Mouse (Mus musculus): ENCODE data around the gene Mrps21.
"Not testable (repeated sequence)": the region's sequence is repeated elsewhere in the genome, so short reads cannot be mapped to it uniquely, and the experiment has no call there.

Mrps21 gene

DNA sequence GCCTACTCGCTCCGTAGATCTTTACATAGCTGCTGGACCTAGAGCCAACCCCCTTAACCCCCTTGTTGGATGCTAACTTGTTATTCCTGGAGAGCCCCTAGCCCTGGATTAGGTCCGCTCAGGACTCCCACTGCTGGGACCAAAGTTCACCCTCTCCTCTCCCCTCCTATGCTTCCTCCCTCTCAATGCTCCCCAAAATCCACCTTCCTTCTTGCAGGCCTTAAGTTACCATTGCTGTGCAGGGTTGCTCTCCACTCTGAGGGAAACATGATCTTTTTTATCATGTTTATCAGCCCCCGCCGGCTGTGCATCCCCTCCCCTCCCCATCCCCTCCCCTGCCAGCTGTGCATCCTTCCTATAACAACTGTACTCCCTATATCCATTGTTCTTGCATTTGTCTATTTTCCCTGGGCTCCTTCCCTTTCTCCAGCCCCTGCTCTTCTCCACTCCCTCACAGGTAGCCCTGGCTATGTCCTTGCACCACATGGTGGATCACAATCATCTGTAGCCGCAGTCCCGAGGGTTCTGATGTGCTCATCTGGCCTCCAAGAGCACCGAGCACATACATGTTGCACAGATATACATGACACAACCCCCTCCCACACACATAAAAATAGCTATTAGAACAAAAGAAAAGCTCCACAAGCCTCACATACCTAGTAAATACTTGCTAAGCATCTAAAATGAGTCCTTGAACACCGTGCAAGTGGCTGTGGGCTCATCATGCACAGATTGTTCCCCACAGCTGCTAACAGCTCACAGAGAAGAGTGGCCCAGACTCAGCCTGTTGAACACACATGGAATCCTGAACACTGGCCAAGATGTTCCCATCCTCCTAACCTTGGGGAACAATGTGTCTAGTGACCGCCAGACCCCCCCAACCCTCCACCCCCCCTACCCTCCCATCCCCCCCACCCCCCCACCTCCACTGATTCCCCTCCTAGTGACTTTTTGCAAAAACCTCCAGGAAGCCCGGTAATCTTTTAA is 21.0 kb upstream of the Mrps21 start:
- DNase-seq (ENCODE audit: low read depth, low spot score) = peak; percentile 76

DNA sequence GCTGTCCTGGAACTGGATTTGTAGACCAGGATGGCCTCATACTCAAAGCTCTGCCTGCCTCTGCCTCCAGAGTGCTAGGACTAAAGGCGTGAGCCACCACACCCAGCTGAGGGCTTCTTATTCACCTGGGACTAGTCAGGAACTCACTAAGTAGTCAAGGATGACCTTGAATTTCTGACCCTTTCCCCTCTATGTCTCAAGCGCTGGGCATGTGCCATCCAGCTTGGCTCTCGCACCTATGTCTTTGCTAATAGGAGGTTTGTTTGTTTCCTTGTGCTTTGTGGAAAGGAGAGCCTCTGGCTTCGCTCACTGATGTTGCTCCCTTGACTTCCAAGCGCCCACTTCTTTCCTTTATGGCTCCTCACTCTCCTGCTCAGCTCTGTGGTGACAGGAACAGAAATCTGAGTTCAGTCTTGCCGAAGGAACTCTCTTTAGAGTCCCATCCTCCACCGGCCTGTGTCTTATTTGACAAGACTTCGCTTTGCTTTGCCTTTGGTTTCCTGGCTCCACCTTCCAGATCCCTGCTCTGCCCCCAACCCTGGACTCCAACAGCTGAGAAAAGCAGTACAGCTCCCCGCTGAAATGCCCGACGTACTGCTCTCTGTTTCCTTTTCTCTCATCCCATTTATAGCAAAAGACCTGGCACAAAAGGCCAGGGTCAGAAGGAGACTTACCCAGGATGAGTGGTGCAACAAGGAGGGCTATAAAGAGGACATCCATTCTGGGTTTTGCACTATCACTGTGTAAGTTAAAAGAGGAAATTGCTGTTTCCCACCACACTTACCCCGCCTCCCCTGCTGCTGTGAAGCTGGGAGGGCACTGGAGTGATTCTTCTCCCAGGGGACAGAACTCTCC is 20.1 kb upstream of the Mrps21 start, which contains the start of gene BC028528:
BC028528 (minus strand) TSS at position 795 of the 855 bp plus-strand sequence.
- peak; percentile 71 for DNase-seq (ENCODE audit: low read depth, low spot score)

DNA sequence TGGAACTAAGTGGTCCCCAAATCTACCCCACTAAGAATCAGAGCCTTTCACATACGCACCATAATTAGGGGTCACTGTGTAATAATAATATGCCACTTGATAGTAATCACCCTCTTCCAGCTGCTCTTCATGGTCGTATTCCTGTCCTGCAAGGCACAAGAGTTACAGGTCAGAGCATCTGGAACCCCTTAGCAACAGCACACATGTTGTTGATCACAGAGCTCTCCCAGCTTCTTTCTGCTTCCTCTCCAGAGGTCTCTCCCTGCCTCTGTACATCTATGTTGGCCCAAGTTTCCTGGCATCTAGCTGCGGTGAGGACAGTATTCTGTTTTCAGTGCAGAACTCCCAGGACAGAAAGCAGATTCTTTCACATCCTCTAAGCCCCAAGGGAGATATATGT is 18.3 kb upstream of the Mrps21 start:
- DNase-seq (ENCODE audit: low read depth, low spot score) = no peak

DNA sequence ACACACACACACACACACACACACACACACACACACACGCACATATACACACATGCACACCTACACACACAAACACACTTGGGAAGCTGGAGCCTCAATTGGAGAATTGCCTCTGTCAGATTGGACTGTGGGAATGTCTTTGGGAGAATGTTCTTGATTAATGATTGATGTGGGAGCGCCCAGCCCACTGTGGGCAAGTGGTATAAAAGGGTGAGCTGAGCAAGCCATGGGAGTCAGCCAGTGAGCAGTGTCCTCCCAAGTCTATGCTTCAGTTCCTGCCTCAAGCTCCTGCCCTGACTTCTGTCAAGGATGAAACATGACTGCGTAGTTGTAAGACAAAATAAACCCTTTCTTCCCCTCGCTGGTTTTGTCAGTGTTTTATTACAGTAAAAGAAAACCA is 16.3 kb upstream of the Mrps21 start:
- no peak for DNase-seq (ENCODE audit: low read depth, low spot score)

DNA sequence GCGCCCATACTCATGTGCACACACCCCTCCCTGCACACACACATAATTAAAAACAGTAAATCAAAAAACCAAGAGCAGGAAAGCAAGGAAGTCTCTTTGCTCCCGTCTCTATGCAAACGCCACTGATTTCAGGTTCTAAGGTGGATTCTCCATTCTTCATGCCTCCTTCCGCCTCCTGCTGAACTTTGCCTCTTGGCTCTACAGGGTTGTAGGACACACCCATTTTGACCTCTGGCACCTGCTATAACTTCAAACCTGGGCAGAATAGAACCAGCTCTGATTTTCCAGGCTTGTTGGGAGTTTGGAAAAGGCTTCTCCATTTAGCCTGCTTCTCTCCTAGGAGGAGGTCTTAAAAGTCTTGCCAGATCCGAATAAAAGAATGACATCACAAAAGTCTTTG is 13.1 kb upstream of the Mrps21 start:
- no peak for DNase-seq (ENCODE audit: low read depth, low spot score)

DNA sequence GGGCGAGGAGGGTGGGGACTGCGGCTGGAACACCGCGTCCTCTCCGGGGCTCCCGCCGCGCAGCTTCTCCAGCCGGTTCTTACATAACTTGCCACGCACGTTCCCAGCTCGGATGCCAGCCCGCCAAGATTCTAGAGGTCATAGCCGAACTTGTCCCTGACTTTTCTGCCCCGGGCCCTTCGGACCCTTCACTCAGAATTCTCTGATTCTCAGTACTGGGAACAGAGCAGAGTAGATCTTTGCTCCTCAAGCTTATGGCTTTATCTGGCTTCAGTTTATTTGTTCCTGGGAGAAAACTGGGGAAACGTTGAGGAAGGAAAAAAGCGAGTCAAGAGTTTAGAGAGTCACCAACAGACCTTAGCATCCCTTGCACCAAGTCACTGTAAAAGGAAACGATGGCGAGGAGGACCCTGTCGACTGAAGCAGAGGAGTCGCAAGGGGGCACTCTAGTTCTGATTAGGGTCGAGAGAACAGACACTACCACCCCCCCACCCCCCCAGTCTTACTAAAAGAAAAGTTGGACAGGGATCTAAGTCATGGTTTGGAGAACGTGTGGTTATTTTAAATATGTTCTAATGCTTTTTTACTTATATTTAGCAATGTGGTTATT is 11.6 kb upstream of the Mrps21 start:
- DNase-seq (ENCODE audit: low read depth, low spot score) = peak; percentile 59

DNA sequence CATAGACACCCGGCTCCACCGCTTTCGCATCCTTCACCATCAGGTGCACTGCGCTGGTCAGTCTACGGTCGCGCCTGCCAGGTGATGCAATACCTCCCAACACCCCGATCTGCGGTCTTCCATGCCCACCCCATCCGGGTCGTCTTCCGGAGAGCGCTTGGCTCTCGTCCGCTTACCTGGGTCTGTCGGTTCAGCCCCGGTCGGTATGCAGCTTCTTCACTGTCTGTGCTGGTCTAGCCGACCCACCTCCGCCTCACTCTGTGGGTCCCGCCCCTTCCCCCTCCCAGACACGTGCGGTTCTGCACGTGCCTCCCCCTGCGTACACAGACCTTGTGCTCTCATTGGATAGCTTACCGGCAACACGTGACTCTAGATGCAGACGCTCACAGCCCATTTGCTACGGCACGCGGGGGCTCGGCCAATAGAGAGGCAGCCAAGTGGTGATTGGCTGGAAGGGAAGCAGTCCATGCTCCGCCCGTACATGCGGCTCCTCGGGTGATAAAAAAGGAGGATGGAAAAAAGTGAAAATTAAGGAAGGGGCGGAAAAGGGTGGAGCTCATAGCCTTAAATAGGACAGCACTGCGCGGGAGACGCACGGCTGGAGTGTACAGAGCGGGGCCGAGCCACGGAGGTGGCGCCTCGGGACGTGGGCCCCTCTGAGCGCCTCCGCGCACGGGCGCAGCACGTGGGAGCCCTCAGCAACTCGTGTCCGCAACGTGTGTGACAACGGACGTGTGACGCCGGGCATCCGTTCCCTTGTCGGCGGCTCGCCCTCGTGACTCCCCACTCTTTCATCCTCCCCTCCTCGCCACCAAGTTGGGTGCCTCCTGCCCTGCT is 10.9 kb upstream of the Mrps21 start, which contains the start of gene Ciart:
Ciart (minus strand) TSS at position 273 of the 837 bp plus-strand sequence.
- peak; percentile 99 for DNase-seq (ENCODE audit: low read depth, low spot score)

DNA sequence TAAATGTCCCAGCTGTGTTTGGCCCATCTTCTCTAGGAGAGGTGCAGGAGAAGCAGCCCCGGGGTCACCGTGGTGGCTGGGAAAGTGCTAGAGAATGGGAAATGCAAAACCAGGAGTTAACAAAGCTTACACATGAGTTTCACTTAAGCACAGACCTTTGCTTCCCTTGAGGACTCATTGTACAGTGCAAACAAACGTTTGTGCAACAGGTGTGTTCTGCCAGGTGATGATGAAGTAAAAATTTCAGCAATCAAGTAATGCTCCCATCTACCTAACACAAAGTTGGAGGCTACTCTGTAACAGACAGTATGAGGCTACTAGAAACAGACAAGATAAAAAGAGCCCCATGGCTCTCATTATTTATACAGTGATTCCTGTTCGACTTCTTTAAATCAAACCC is 7.7 kb upstream of the Mrps21 start:
- no peak for DNase-seq (ENCODE audit: low read depth, low spot score)

DNA sequence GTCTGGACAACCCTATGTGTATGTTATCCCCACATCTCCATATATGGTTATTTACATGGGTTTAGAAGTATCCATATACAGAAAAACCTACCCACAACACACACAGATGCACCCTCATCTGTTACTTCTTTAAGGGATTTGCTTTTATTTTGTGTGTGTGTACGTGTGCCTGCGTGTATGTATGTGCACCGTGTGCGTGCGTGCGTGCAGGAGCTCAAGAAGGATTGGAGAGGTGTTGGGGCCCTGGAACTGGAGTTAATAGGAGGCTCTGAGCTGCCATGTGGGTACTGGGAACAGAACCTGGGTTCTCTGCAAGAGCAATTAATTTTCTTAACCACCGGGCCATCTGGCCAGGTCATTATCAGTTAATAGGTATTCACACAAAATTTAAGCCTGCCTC is 729 bp upstream of the Mrps21 start:
- no peak for DNase-seq (ENCODE audit: low read depth, low spot score)

DNA sequence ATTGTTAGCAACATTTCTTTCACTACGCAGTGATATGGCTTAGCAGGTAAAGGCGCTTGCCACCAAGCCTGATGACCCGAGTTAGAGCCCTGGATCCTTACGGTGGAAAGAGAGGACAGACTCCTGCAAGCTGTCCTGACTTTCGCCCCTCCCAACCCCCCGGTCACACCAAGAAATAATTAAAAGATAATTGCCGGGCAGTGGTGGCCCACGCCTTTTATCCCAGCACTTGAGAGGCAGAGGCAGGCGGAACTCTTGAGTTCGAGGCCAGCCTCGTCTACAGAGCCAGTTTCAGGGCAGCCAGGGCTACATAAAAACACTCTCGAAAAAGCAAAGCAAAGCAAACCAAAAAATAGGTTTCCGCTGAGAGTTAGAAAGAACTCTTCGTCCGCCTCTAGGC is 343 bp downstream of the Mrps21 start:
- no peak for DNase-seq (ENCODE audit: low read depth, low spot score)

DNA sequence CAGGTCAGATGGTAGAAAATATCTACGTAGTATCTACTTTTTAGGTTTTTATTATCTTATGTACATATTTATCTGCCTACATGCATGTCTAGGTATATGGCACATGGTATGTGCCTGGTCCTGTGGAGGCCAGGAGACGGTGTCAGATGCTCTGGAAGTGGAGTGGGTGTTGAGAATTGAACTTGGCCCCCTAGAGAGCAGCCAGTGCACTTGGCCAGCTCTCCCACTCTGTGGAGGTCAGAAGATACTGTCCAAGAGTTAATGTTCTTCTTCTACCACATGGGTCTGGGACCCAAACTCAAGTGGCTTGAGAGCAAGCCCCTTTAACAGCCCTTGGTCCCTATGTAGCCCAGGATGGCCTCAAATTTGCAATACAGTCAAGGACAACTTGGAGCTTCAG is 3.9 kb downstream of the Mrps21 start:
- DNase-seq (ENCODE audit: low read depth, low spot score) = no peak

DNA sequence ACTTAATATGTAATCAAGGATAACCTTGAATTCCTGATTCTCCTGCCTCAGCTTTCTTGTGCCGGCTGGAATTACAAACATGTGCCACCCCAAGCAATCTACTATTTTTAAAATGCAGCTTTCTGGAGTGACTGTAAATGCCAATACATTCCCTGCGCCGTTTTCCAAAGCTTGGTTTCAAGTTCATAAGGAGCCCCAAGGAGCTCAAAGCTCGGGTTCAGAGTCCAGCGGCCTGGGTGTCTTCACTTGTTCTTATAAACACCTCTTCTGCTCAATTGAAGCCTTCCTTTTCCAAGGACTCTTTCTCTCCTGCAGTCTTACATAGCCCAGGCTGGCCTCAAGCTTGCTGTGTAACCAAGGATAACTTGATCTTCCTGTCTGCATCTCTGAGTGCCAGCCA is 5.2 kb downstream of the Mrps21 start:
- no peak for DNase-seq (ENCODE audit: low read depth, low spot score)

DNA sequence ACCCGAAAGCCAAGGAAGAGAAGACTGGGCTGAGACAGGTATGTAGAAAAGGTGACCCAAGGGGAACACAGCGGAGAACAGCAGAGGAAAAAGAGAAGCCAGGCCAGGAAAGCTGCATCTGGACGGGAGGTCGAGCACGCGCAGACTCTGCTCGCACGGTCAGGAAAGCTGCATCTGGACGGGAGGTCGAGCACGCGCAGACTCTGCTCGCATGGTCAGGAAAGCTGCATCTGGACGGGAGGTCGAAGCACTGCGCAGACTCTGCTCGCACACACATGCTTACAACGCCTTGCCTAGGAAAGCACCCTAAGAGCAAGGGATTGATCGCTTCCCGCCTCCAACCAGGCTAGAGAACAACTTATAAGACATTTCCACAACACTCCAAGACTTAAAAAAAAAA is 5.7 kb downstream of the Mrps21 start:
- DNase-seq (ENCODE audit: low read depth, low spot score) = peak; percentile 65

DNA sequence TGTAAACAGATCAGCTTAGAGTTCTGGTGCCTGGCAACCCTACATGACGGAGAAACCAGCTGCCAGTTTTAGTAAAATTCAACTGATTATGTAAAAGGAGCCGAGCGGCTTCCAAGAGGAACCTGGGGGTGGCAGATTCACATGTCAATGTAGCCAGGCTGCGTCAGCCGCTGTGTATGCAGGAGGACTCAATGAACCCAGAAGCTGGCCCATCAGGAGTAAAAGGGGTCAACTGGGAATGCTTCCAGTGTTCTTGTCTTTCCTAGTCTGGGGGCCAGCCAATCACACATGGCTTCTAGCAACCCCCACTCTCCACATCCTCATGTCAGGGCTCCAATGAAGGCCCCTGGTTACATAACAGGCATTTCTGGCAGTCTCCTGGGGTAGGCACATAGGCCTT is 6.3 kb downstream of the Mrps21 start:
- no peak for DNase-seq (ENCODE audit: low read depth, low spot score)

DNA sequence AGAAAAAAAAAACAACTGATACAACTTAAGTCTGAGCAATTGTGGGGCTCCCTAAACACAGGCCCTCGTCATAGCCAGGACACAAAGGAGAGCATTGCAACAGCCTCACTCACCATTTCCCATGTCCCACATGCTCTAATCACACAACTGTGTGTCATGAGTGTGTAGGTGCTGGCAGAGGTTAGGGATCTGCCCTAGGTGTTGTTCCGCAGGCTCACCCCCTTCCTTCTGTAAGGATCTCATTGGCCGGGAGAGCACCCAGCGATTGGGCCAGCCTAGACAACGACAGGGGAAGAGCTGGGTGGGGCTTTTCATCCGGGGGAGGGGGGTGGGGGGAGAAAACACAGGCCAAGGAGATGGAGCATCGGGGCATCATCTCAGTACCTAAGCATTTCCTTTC is 7.7 kb downstream of the Mrps21 start:
- DNase-seq (ENCODE audit: low read depth, low spot score) = peak; percentile 47

DNA sequence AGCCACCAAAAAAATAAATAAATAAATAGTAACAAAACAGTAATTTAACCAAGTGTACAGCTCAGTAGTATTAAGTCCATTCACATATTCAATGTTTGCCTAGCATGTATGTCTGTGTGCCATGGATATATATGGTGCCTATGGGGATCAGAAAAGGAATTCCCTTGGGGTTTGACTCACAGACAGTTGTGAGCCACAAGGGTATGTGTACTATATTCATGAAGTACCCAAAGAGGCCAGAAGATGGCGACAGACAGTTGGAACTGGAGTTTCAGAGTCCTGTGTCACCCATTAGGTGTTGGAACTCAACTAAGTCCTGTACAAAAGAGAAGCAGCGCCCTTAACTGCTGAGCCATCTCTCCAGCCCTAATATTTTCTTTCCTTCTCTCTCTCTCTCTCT is 9.5 kb downstream of the Mrps21 start:
- peak; percentile 95 for DNase-seq (ENCODE audit: low read depth, low spot score)

DNA sequence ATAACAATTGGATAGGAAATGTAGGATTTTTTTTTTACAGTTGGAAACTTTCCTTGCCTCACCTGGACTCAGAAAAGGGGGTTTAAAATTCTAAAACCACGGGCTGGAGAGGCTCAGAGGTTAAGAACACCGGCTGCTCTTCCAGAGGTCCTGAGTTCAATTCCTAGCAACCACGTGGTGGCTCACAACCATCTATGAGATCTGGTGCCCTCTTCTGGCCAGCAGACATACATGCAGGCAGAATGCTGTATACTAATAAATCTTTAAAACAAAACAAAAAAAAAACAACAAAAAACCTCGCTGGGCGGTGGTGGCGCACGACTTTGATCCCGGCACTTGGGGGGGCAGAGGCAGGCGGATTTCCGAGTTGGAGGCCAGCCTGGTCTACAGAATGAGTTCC is 10.1 kb downstream of the Mrps21 start:
- DNase-seq (ENCODE audit: low read depth, low spot score) = peak; percentile 69

DNA sequence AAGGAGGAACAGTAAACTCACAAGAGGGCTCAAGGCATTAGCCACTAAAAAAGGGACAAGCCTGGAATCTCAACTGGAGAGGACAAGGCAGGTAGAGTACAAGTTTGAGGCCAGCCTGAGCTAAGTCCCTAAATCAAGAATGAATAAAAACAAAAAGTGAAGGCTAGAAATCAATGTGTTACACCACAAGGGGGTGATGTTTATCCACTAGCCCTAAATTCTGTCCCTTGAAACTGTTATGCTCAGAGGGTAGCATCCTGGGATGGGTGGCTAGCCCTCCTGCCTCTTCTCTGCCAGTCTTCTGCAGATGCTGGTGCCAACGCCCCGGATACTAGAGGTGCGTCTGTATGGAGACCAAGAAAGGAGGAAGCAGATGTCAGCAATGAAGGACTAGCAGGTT is 11.0 kb downstream of the Mrps21 start:
- DNase-seq (ENCODE audit: low read depth, low spot score) = peak; percentile 61

DNA sequence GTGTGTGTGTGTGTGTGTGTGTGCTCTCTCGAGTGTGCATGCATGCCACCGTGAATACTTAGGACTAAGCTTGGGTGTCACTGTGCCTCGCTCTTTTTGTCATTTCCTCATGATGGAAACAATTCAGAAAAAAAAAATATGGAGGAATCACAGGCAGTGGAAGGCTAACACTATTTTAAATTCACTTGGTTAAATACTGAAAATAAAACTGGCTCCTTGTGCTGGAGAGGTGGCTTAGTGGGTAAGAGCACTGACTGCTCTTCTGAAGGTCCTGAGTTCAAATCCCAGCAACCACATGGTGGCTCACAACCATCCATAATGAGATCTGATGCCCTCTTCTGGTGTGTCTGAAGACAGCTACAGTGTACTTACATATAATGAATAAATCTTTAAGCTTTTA is 13.0 kb downstream of the Mrps21 start:
- DNase-seq (ENCODE audit: low read depth, low spot score) = not testable (repeated sequence)

DNA sequence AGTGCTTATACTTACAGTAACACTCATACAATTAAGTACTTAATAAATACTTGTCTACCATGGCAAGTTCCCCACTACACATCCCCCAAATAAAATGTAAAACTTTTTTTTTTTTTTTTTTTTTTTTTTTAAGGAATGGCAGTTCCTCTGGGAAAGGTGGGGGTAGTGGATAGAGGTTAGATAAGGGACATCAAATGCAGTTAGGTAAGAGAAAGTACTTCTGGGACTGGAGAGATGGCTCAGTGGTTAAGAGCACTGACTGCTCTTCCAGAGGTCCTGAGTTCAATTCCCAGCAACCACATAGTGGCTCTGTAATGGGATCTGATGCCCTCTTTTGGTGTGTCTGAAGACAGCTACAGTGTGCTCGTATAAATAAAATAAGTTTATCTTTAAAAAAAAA is 14.3 kb downstream of the Mrps21 start:
- DNase-seq (ENCODE audit: low read depth, low spot score) = not testable (repeated sequence)

DNA sequence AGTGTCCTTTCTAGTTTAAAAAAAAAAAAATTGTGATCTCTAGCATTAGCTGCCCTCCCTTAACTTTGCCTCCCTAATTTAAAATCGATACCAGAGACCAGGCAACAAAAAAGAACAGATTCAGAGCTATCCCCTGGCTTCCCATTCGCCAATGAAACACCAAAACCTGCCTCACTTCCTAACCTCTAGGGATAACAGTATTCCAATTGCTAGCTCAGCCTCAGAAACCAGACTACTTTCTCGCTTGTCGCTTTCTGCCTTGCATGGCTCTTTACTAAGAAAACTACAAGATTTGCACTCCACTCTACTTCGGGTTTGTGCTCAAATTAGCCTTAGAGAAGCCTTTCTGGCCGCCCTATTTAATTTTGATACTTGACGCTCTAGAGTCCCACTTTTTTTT is 15.2 kb downstream of the Mrps21 start:
- no peak for DNase-seq (ENCODE audit: low read depth, low spot score)

All from R1 (cell line).